Mouse (Mus musculus): Measurements from ENCODE around the gene Gm10800.
"Not testable (repeated sequence)": the region's sequence is repeated elsewhere in the genome, so short reads cannot be mapped to it uniquely, and the experiment has no call there.

The Gm10800 gene

GRCm38 (mm10) chr2:98667201-98667600, at the start of gene Gm10800:
Gm10800 (minus strand) TSS chr2:98667301.
- not testable (repeated sequence) for DNase-seq (ENCODE audit: low spot score)

GRCm38 (mm10) chr2:98697533-98697932, 30.4 kb upstream of the Gm10800 start:
- DNase-seq (ENCODE audit: low spot score): no peak

GRCm38 (mm10) chr2:98661937-98662336, 5.2 kb downstream of the Gm10800 start, which contains the start of gene Gm10801:
Gm10801 (plus strand) TSS chr2:98662237.
- not testable (repeated sequence) for DNase-seq (ENCODE audit: low spot score)
